Mouse (Mus musculus) CH12F3 (cell line): ENCODE results near the gene Iffo1.

ENCODE experiments used
- in situ Hi-C: fragments of 300-500 bp; cut with MboI; formaldehyde crosslinking; loops from 2 replicates; pipeline ENCODE4 v1.14.3; 2020; ENCODE audit warnings: low sequenced_read_pairs

The Iffo1 gene

GRCm38 (mm10) chr6:125145001-125145400, at the start of gene Iffo1:
TSS of gene Iffo1 (plus strand) at chr6:125145241.
- in situ Hi-C loops = no loop called here

GRCm38 (mm10) chr6:125095391-125096278, 49.4 kb upstream of the Iffo1 start, which contains the start of gene Chd4:
TSS of gene Chd4 (plus strand) at chr6:125095981.
- in situ Hi-C loops = no loop called here

- in situ Hi-C loops = no loop called here
Measured at GRCm38 (mm10) chr6:125096279-125096596, 48.8 kb upstream of the Iffo1 start.

GRCm38 (mm10) chr6:125096597-125097345, 48.3 kb upstream of the Iffo1 start:
- in situ Hi-C loops = no loop called here

GRCm38 (mm10) chr6:125097346-125097689, 47.7 kb upstream of the Iffo1 start:
- in situ Hi-C loops = no loop called here

GRCm38 (mm10) chr6:125097951-125098350, 47.1 kb upstream of the Iffo1 start:
- in situ Hi-C loops = no loop called here

- in situ Hi-C loops = no loop called here
Measured at GRCm38 (mm10) chr6:125098513-125098912, 46.5 kb upstream of the Iffo1 start.

GRCm38 (mm10) chr6:125099421-125099971, 45.5 kb upstream of the Iffo1 start:
- in situ Hi-C loops = no loop called here

- in situ Hi-C loops = no loop called here
Measured at GRCm38 (mm10) chr6:125101444-125101843, 43.6 kb upstream of the Iffo1 start.

- in situ Hi-C loops = no loop called here
Measured at GRCm38 (mm10) chr6:125104223-125104622, 40.8 kb upstream of the Iffo1 start.

- in situ Hi-C loops = no loop called here
Measured at GRCm38 (mm10) chr6:125107705-125108104, 37.3 kb upstream of the Iffo1 start.

GRCm38 (mm10) chr6:125109371-125109770, 35.7 kb upstream of the Iffo1 start:
- in situ Hi-C loops = no loop called here

GRCm38 (mm10) chr6:125110927-125111326, 34.1 kb upstream of the Iffo1 start:
- in situ Hi-C loops = no loop called here

- in situ Hi-C loops = no loop called here
Measured at GRCm38 (mm10) chr6:125112553-125112952, 32.5 kb upstream of the Iffo1 start.

GRCm38 (mm10) chr6:125119387-125119786, 25.7 kb upstream of the Iffo1 start:
- in situ Hi-C loops = no loop called here

- in situ Hi-C loops = no loop called here
Measured at GRCm38 (mm10) chr6:125128724-125129123, 16.3 kb upstream of the Iffo1 start.

- in situ Hi-C loops = no loop called here
Measured at GRCm38 (mm10) chr6:125129710-125130402, 15.2 kb upstream of the Iffo1 start.

GRCm38 (mm10) chr6:125131302-125132156, 13.5 kb upstream of the Iffo1 start, which contains the start of gene Nop2:
TSS of gene Nop2 (plus strand) at chr6:125131909.
- in situ Hi-C loops = no loop called here

GRCm38 (mm10) chr6:125132470-125132869, 12.6 kb upstream of the Iffo1 start:
- in situ Hi-C loops = no loop called here

- in situ Hi-C loops = no loop called here
Measured at GRCm38 (mm10) chr6:125137002-125137671, 7.9 kb upstream of the Iffo1 start.
